Mouse (Mus musculus): ENCODE measurements around the gene Ugt1a6b.

DNA sequence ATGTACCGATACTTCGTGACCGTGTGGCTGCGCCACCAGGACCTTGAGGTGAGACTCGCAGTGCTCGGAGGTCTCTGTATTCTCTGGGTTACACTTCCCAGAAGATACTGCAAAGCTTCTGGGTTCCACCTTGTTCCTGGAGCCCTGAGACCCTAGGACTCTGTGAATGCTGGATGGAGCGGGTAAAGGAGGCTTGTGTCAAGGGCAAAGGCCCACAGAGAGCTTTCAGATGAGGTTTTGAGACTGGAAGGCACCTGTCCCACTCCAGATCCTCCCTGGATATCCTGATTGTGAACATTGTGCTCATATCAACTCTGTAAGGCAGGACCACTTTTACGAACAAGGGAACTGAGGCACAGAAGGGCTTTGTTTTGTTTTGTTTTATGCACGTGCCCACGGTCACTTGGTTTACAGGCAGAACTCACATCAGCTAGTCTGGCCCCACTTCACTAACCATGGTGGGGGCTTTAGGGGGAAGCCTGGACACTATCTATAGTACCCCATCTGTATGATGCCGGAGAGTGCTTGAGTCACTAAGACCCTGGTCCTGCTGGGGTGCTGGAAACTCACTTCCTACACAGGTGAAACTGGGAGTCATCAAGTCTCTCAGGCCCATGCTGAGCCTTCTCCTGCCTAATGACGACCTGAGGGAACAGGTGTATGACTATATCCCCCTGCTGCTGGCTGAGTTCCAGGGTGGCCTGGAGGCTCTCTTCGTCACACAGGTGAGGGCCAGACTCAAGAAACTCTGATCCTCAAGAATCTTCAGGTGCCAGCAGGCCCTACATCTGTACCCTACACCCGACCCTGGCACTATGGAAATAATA is 130.6 kb downstream of the Ugt1a6b start:
- TF ChIP-seq POLR2A (IDR thresholded peaks at IDR 0.05; ENCODE audit: extremely low read depth, insufficient read depth, low read length) (no peak), CTCF (IDR thresholded peaks at IDR 0.05; ENCODE audit: extremely low read depth, insufficient read depth, low read length) (no peak)

Data from cortical plate, adult 2 months (tissue).